Mouse (Mus musculus) forebrain, embryonic 16.5 days (tissue): ENCODE data around the gene Aagab. TPM values are rescaled to one million over a fixed set of nuclear protein-coding genes. Genes with fewer than 3 reads are reported as not detected.

Source experiments
- ATAC-seq: fragments of 200-750 bp; cut with Nextera tagmentation; 2 replicates; pipeline ENCODE4 v1.8.0; 2017; ENCODE audit warnings: mild to moderate bottlenecking, moderate library complexity
- H3K27ac ChIP-seq: fragments of 300-500 bp; sonication (generic); 2 replicates; pipeline ENCODE4 v1.5.1; 2014; ENCODE audit warnings: low read length, control low read depth
- H3K27me3 ChIP-seq: fragments of 300-500 bp; sonication (generic); replicated peaks from 2 replicates; pipeline ENCODE4 v1.6.1; 2014; ENCODE audit warnings: low read length; ENCODE audit not compliant: control insufficient read depth, insufficient read depth
- H3K36me3 ChIP-seq: fragments of 300-500 bp; sonication (generic); 2 replicates; pipeline ENCODE4 v1.6.1; 2014; ENCODE audit not compliant: control insufficient read depth, insufficient read depth
- H3K4me1 ChIP-seq: fragments of 300-500 bp; sonication (generic); replicated peaks from 2 replicates; pipeline ENCODE4 v1.6.1; 2014; ENCODE audit warnings: low read length; ENCODE audit not compliant: control insufficient read depth, insufficient read depth
- H3K4me2 ChIP-seq: fragments of 300-500 bp; sonication (generic); 2 replicates; pipeline ENCODE4 v1.6.1; 2014; ENCODE audit warnings: mild to moderate bottlenecking, low read length, control low read depth
- H3K4me3 ChIP-seq: fragments of 300-500 bp; sonication (generic); replicated peaks from 2 replicates; pipeline ENCODE4 v1.5.1; 2014; ENCODE audit warnings: mild to moderate bottlenecking, low read length, control low read depth
- H3K9ac ChIP-seq: fragments of 300-500 bp; sonication (generic); replicated peaks from 2 replicates; pipeline ENCODE4 v1.6.1; 2014; ENCODE audit warnings: low read depth, low read length, control low read depth
- H3K9me3 ChIP-seq: fragments of 300-500 bp; sonication (generic); 2 replicates; pipeline ENCODE4 v1.6.1; 2016; ENCODE audit warnings: low read length; ENCODE audit not compliant: control insufficient read depth
- WGBS: fragments of 180-500 bp; shearing (Covaris S2); extraction: QIAGEN DNeasy Blood & Tissue Kit; methylation state at CpG from one replicate; pipeline ENCODE4 v1.1.7; 2014; 5-methylcytosine and 5-hydroxymethylcytosine counted together
- polyA plus RNA-seq: library from polyadenylated mRNA; unstranded; fragments of >200 nt; fragmentation: Nextera tagmentation; extraction: Ambion mirVana; gene quantifications from 2 replicates; pipeline ENCODE4 v1.2.1, GENCODE M21; 2015

The Aagab gene
- polyA plus RNA-seq, 1 experiment from 2014 or later = 58.5 TPM

DNA sequence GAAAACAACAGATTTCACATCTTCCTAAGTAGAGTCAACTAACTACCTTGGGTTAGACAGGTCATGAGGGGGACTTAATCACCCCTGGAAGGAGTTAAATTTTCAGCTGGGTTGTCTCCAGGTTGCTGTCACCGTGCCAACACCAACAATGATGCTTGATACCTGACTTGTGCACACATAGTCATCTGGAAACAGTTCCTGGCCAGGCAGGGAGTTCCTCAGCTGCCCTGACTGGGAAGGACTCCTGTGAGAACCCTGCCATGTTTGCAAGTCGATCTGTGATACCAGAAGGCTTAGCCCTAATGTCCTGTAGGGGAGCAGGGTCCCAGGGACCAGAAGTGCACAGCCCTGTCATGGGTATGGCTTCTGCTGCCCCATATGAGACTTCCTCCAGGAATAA is 89.5 kb downstream of the Aagab start:
- Histone ChIP-seq H3K4me2 (no peak overlapping the region), H3K9me3 (no peaks in the 10 kb centered on the region), H3K9ac (no peak overlapping the region), H3K36me3 (no peaks in the 10 kb centered on the region), H3K4me3 (no peak overlapping the region), H3K4me1 (peaks cover 2% of the 10 kb centered on the region; the same call in 1 of the 2 replicates), H3K27ac (no peak overlapping the region), H3K27me3 (no peaks in the 10 kb centered on the region)
- ATAC-seq = no peak
- WGBS = 82% methylated on average over 2 of the region's 2 CpGs

Other genes starting within 250 kb of the Aagab start
- 39.9 and 45.6 TPM in 2 replicates for gene Map2k5, start 224.8 kb upstream of the Aagab start, polyA plus RNA-seq
- gene 2300009A05Rik, start 203.4 kb upstream of the Aagab start, polyA plus RNA-seq = 61.8 and 63.5 TPM in 2 replicates
- gene Iqch, start 167 bp upstream of the Aagab start, polyA plus RNA-seq = 0.10 and 0.24 TPM in 2 replicates
- 7.4 and 7.8 TPM in 2 replicates for gene Smad3, start 155.3 kb downstream of the Aagab start, polyA plus RNA-seq